Mouse (Mus musculus) ES-E14 (cell line): ENCODE measurements around the gene Zbtb25.

Experiments used
- HCFC1 ChIP-seq: IDR thresholded peaks from 2 replicates; pipeline ENCODE4 v1.6.1; 2012; ENCODE audit warnings: low read length, inconsistent platforms, borderline replicate concordance; ENCODE audit not compliant: insufficient read depth
- ZC3H11A ChIP-seq: IDR thresholded peaks from 2 replicates; pipeline ENCODE4 v1.6.1; 2012; ENCODE audit warnings: low read depth, mild to moderate bottlenecking, inconsistent platforms, low read length, borderline replicate concordance
- ZNF384 ChIP-seq: IDR thresholded peaks from 2 replicates; pipeline ENCODE4 v1.6.1; 2012; ENCODE audit warnings: low read depth, low read length, inconsistent platforms

DNA sequence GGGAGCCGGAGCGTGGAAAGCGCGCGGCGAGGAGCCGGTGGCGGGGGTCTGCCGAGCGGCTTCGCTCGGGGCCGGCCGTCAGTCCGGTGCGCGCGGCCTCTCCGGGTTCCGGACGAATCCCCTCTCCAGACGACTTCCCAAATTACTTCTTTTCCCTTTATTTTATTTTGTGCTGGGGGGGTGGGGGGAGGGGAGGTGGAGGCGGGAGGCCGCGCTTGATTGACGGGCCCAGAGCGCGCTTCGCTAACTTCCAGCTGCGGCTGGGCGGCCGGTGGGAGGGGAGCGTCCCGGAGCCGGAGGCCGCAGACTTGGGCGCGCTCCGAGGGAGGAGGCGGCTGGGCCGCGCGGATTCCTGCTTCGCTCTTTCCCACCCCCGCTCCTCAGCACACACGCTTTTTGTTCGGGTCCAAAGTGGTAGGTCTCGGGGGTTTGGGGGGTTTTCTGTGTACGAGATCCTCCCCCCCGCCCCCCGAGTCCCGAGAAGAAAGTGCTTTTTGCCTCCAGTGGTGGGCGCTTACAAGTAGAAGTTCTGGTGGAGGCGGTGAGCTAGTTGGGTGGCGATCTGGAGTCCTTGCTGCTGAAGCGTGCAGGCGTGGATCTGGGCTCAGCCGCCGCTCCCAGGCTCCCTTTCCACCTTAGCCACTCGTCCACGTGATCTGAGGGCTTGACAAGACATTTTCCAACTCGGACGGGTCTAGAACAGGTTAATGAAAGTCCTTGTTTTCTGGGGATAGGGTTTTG lies 1.6 kb upstream of the Zbtb25 start:
- TF ChIP-seq HCFC1, result 0 out of 2 replicates have a peak, but pooled peaks have one; percentile 6
- no peak for TF ChIP-seq ZNF384
- TF ChIP-seq ZC3H11A, result no peak
